Mouse (Mus musculus) kidney, adult 2 months (tissue): ENCODE measurements at regions not wholly inside any gene's neighbourhood (a gene's known extent, or its start where the extent isn't known, plus 50 kb on each side); places are given as distances from the start of the nearest gene placed in this dataset.

Experiments
- CTCF ChIP-seq: fragments of 200-500 bp; conservative IDR thresholded peaks from 2 replicates; pipeline ENCODE4 v1.5.1; 2011; ENCODE audit warnings: low read depth, mild to moderate bottlenecking, control low read depth, low read length, moderate library complexity, mixed read lengths; ENCODE audit not compliant: insufficient read depth, insufficient read length
- POLR2A ChIP-seq: fragments of 200-500 bp; IDR thresholded peaks from one replicate; pipeline ENCODE4 v1.6.1; 2011; ENCODE audit warnings: low read depth, low read length, control low read depth

GRCm38 (mm10) chr11:34887587-34887986 is 54.1 kb upstream of the Spdl1 start:
- TF ChIP-seq POLR2A (no peak), CTCF (no peak)
